Mouse (Mus musculus) midbrain, embryonic 12.5 days (tissue): ENCODE measurements around the gene 3110082I17Rik. TPM values are rescaled to one million over a fixed set of nuclear protein-coding genes. Genes with fewer than 3 reads are reported as not detected.

Experiments
- ATAC-seq: fragments of 200-750 bp; cut with Nextera tagmentation; 2 replicates; pipeline ENCODE4 v1.8.0; 2017; ENCODE audit warnings: low read depth, moderate TSS enrichment, moderate library complexity; ENCODE audit not compliant: low FRiP score
- H3K27ac ChIP-seq: fragments of 300-500 bp; sonication (generic); replicated peaks from 2 replicates; pipeline ENCODE4 v1.5.1; 2016; ENCODE audit warnings: mild to moderate bottlenecking
- H3K27me3 ChIP-seq: fragments of 300-500 bp; sonication (generic); 2 replicates; pipeline ENCODE4 v1.6.1; 2016; ENCODE audit warnings: mild to moderate bottlenecking
- H3K36me3 ChIP-seq: fragments of 300-500 bp; sonication (generic); 2 replicates; pipeline ENCODE4 v1.6.1; 2016
- H3K4me1 ChIP-seq: fragments of 300-500 bp; sonication (generic); 2 replicates; pipeline ENCODE4 v1.6.1; 2016
- H3K4me2 ChIP-seq: fragments of 300-500 bp; sonication (generic); replicated peaks from 2 replicates; pipeline ENCODE4 v1.6.1; 2016; ENCODE audit warnings: mild to moderate bottlenecking, moderate library complexity
- H3K4me3 ChIP-seq: fragments of 300-500 bp; sonication (generic); 2 replicates; pipeline ENCODE4 v1.5.1; 2016; ENCODE audit warnings: mild to moderate bottlenecking
- H3K9ac ChIP-seq: fragments of 300-500 bp; sonication (generic); replicated peaks from 2 replicates; pipeline ENCODE4 v1.6.1; 2016; ENCODE audit warnings: mild to moderate bottlenecking, moderate library complexity
- H3K9me3 ChIP-seq: fragments of 300-500 bp; sonication (generic); 2 replicates; pipeline ENCODE4 v1.6.1; 2016; ENCODE audit warnings: mild to moderate bottlenecking
- WGBS: fragments of 180-500 bp; shearing (Covaris S2); methylation state at CpG from one replicate; pipeline ENCODE4 v1.1.7; 2016; 5-methylcytosine and 5-hydroxymethylcytosine counted together
- polyA plus RNA-seq: library from polyadenylated mRNA; unstranded; fragments of >200 nt; fragmentation: Nextera tagmentation; extraction: Ambion mirVana; gene quantifications from 2 replicates; pipeline ENCODE4 v1.2.1, GENCODE M21; 2016

Gene 3110082I17Rik
- polyA plus RNA-seq, 1 experiment from 2014 or later: 29.3 TPM

- Histone ChIP-seq H3K9ac (0 out of 2 replicates have a peak within 1 kb of the TSS, but pooled peaks have one; percentile 4), H3K27ac (no peak within 1 kb of the TSS), H3K4me2 (no peak within 1 kb of the TSS), H3K27me3 (no peaks in the 10 kb centered on the region), H3K36me3 (no peaks in the 10 kb centered on the region), H3K9me3 (no peaks in the 10 kb centered on the region), H3K4me1 (no peaks in the 10 kb centered on the region), H3K4me3 (no peak within 1 kb of the TSS)
- no peak for ATAC-seq
- 92% methylated on average over 6 of the region's 6 CpGs for WGBS
Observed at GRCm38 (mm10) chr5:139404801-139405401, 55.4 kb downstream of the 3110082I17Rik start, which contains the start of gene C130050O18Rik. C130050O18Rik (plus strand) TSS chr5:139405280.

DNA sequence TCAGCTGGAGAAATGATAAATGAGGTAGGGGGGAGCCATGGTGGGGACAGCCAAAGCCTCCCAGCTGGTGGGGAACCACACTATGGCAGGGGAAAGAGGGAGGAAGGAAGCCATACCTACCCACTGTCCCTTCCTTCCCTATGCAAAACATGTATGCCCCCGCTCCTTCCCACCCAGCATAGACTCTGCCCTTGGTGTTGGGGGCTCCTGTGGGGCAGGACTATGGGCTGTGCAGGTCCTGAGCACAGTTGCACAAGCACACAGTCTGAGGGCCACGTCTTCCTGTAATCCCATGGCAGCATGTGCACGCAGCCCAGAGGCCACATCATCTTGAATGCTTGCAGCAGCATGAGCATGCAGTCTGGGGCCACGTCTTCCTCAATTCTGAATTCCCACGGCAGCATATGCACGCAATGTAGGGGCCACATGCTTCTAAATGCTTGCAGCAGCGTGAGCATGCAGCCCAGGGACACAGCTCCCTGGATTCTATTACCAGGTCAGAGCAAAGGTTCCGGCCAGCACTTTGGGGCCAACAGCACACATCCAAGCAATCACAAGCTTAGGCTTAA is 56.6 kb downstream of the 3110082I17Rik start:
- no peak overlapping the region for H3K27ac ChIP-seq
- no peaks in the 10 kb centered on the region for H3K27me3 ChIP-seq
- 91% methylated on average over 8 of the region's 8 CpGs for whole genome bisulfite sequencing

DNA sequence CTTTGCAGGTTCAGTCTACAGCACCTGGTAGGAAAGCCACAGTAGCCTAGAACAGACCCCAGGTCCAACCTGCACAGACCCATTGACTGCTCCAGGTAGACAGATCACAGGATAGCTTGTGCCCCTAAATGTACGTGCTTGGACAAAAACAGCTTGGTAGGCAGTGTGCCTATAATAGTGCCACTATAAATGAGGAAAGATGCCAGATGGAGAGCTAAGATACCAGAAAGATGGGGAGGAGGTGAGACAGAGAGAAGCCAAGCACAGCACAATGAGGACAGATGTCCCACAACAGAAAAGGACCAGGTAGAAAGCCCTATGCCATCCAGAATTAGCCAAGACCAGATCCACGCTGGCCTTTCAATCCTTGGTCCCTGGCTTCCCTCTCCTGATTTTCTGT is 58.2 kb downstream of the 3110082I17Rik start:
- no peak overlapping the region for H3K4me3 ChIP-seq
- H3K9me3 ChIP-seq: no peaks in the 10 kb centered on the region
- WGBS: 87% methylated on average over 2 of the region's 2 CpGs
- H3K4me1 ChIP-seq: peaks cover 3% of the 10 kb centered on the region; the same call in 1 of the 2 replicates
- H3K9ac ChIP-seq: no peak overlapping the region
- no peak overlapping the region for H3K27ac ChIP-seq
- no peak for ATAC-seq
- no peaks in the 10 kb centered on the region for H3K27me3 ChIP-seq
- H3K36me3 ChIP-seq: no peaks in the 10 kb centered on the region
- no peak overlapping the region for H3K4me2 ChIP-seq

More for the DNA sequence above, 56.6 kb downstream of the 3110082I17Rik start:
- Histone ChIP-seq H3K4me3 (no peak overlapping the region), H3K9ac (no peak overlapping the region), H3K4me1 (no peaks in the 10 kb centered on the region), H3K36me3 (no peaks in the 10 kb centered on the region), H3K9me3 (no peaks in the 10 kb centered on the region), H3K4me2 (no peak overlapping the region)
- ATAC-seq: no peak

GRCm38 (mm10) chr5:139399991-139400390 is 60.3 kb downstream of the 3110082I17Rik start:
- Histone ChIP-seq H3K27me3 (no peaks in the 10 kb centered on the region), H3K4me3 (no peak overlapping the region), H3K9ac (no peak overlapping the region), H3K4me1 (peaks cover 3% of the 10 kb centered on the region; the same call in 1 of the 2 replicates), H3K4me2 (no peak overlapping the region), H3K36me3 (no peaks in the 10 kb centered on the region), H3K27ac (no peak overlapping the region), H3K9me3 (no peaks in the 10 kb centered on the region)
- WGBS: 93% methylated on average over 14 of the region's 14 CpGs
- ATAC-seq: no peak

DNA sequence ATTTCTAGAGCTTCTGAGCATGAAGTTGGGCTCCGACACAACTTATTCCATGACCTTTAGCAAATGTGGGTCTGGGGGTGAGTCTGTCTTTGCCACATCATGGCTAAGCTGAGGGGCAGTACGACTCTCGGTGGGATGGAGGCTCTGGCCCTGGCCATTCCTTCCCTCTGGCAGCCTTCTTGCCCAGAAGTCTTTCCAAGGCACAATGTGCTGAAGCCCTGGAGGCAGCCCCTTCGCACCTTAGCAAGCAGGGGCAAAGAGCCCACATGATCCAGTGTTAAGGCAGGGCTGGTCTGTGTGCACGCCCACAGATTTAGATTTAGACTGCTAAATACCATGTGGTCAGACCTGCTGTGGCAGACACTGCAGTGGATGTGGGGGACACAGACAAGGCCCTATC is 61.5 kb downstream of the 3110082I17Rik start:
- no peak for ATAC-seq
- no peak overlapping the region for H3K4me3 ChIP-seq
- no peak overlapping the region for H3K27ac ChIP-seq
- peaks cover 3% of the 10 kb centered on the region; the same call in 1 of the 2 replicates for H3K4me1 ChIP-seq
- no peak overlapping the region for H3K4me2 ChIP-seq
- no peaks in the 10 kb centered on the region for H3K9me3 ChIP-seq
- no peaks in the 10 kb centered on the region for H3K36me3 ChIP-seq
- no peak overlapping the region for H3K9ac ChIP-seq
- 83% methylated on average over 5 of the region's 5 CpGs for WGBS
- no peaks in the 10 kb centered on the region for H3K27me3 ChIP-seq

DNA sequence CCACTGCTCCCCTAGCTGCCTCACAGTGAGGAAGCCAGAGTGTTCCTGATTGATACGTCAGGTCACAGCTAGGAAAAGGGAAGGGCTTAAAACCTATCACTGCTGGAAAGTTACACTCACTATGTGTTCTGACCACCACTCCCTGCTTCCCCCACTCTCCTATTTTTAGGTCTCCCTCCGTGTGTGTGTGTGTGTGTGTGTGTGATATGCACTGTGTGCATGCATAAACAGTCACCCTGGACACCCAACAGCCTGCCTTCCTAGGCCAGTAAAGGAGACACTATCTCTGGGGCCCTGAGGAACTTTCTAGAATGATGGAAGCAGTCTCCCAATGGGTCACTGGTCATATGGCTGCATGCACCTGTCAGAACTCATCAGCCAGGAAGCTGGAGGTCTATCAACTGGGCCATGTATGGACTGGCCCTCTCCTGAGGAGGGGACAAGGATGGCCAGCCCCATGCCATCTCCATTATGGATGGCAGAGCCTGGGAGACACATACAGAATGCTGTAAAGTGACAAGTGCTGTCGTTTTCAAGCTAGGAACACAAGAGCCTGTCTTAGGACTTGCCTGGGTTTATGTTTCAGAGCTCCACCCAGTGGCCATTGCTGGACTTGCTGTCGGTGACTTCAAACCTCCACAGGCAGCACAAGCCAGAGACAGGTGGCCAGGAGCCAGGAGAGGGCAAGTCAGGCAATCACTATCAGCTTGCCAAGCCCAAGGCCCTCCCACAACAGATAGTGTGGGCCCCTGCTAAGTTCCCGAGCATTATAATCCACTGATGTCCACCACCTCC is 62.2 kb downstream of the 3110082I17Rik start:
- ATAC-seq: no peak; the same call in 1 of the 2 replicates
- Histone ChIP-seq H3K9ac (no peak overlapping the region), H3K4me2 (no peak overlapping the region), H3K4me3 (no peak overlapping the region), H3K4me1 (peaks cover 3% of the 10 kb centered on the region; the same call in 1 of the 2 replicates), H3K9me3 (no peaks in the 10 kb centered on the region), H3K36me3 (no peaks in the 10 kb centered on the region), H3K27me3 (no peaks in the 10 kb centered on the region), H3K27ac (no peak overlapping the region)
- WGBS: 45% methylated on average over 5 of the region's 5 CpGs

- no peak overlapping the region for H3K27ac ChIP-seq
- no peak for ATAC-seq
- H3K27me3 ChIP-seq: no peaks in the 10 kb centered on the region
- no peaks in the 10 kb centered on the region for H3K36me3 ChIP-seq
- H3K9ac ChIP-seq: no peak overlapping the region
- H3K4me3 ChIP-seq: no peak overlapping the region
- H3K4me2 ChIP-seq: no peak overlapping the region
- 90% methylated on average over 4 of the region's 4 CpGs for WGBS
- H3K4me1 ChIP-seq: peaks cover 3% of the 10 kb centered on the region; the same call in 1 of the 2 replicates
- H3K9me3 ChIP-seq: no peaks in the 10 kb centered on the region
Observed at GRCm38 (mm10) chr5:139397359-139397916, 62.9 kb downstream of the 3110082I17Rik start.

GRCm38 (mm10) chr5:139395528-139395927 is 64.8 kb downstream of the 3110082I17Rik start:
- Histone ChIP-seq H3K4me3 (no peak overlapping the region), H3K27me3 (no peaks in the 10 kb centered on the region), H3K4me1 (peaks cover 3% of the 10 kb centered on the region; the same call in 1 of the 2 replicates), H3K9me3 (no peaks in the 10 kb centered on the region), H3K4me2 (no peak overlapping the region), H3K27ac (no peak overlapping the region), H3K36me3 (no peaks in the 10 kb centered on the region), H3K9ac (no peak overlapping the region)
- 94% methylated on average over 4 of the region's 4 CpGs for WGBS
- no peak for ATAC-seq

- WGBS: 57% methylated on average over 7 of the region's 7 CpGs
- H3K27me3 ChIP-seq: no peaks in the 10 kb centered on the region
- no peak overlapping the region for H3K27ac ChIP-seq
- no peak overlapping the region for H3K4me2 ChIP-seq
- peaks cover 8% of the 10 kb centered on the region; the same call in 1 of the 2 replicates for H3K4me1 ChIP-seq
- H3K4me3 ChIP-seq: no peak overlapping the region
- no peaks in the 10 kb centered on the region for H3K9me3 ChIP-seq
- no peak for ATAC-seq
- no peak overlapping the region for H3K9ac ChIP-seq
- H3K36me3 ChIP-seq: no peaks in the 10 kb centered on the region
Observed at GRCm38 (mm10) chr5:139394399-139394798, 65.9 kb downstream of the 3110082I17Rik start.

- no peaks in the 10 kb centered on the region for H3K9me3 ChIP-seq
- H3K9ac ChIP-seq: no peak overlapping the region
- H3K4me1 ChIP-seq: peaks cover 7% of the 10 kb centered on the region; the same call in 1 of the 2 replicates
- no peak overlapping the region for H3K27ac ChIP-seq
- H3K36me3 ChIP-seq: no peaks in the 10 kb centered on the region
- no peak overlapping the region for H3K4me3 ChIP-seq
- 91% methylated on average over 16 of the region's 16 CpGs for WGBS
- ATAC-seq: no peak
- H3K4me2 ChIP-seq: no peak overlapping the region
- H3K27me3 ChIP-seq: no peaks in the 10 kb centered on the region
Observed at GRCm38 (mm10) chr5:139393197-139393588, 67.1 kb downstream of the 3110082I17Rik start.

- no peak overlapping the region for H3K4me2 ChIP-seq
Observed at GRCm38 (mm10) chr5:139392219-139393196, 67.8 kb downstream of the 3110082I17Rik start.

More at GRCm38 (mm10) chr5:139392219-139393196, 67.8 kb downstream of the 3110082I17Rik start:
- no peaks in the 10 kb centered on the region for H3K27me3 ChIP-seq
- H3K27ac ChIP-seq: no peak overlapping the region
- 95% methylated on average over 37 of the region's 37 CpGs for WGBS
- peaks cover 5% of the 10 kb centered on the region; the same call in 1 of the 2 replicates for H3K4me1 ChIP-seq
- H3K4me3 ChIP-seq: no peak overlapping the region
- no peaks in the 10 kb centered on the region for H3K36me3 ChIP-seq
- ATAC-seq: no peak
- H3K9me3 ChIP-seq: no peaks in the 10 kb centered on the region
- no peak overlapping the region for H3K9ac ChIP-seq
